Mouse (Mus musculus) spleen, postnatal 14 days (tissue): ENCODE results near the gene Itga7.

ENCODE experiments used
- DNase-seq, 2 experiments: peaks; one replicate each; pipeline ENCODE4 v3.0.0; 2021 to 2022; ENCODE audit warnings: low spot score in 2 of 2

Itga7 gene

DNA sequence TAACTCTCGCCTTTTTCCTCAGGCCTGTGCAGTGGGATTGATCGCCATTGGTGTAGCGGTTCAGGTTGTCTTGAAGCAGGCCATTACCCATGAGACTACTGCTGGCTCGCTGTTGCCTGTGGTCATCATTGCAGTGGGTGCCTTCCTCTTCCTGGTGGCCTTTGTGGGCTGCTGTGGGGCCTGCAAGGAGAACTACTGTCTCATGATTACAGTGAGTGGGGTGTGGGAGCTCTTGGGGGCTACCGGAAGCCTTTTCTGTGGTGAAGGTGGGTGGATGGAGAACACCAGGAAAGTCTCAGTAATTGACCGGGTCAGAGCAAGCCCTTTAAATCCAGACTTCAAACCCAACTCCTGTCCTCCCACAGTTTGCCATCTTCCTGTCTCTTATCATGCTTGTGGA lies 22.2 kb upstream of the Itga7 start:
- no peak for DNase-seq

GRCm38 (mm10) chr10:128912268-128912667 lies 21.4 kb upstream of the Itga7 start:
- no peak for DNase-seq

DNA sequence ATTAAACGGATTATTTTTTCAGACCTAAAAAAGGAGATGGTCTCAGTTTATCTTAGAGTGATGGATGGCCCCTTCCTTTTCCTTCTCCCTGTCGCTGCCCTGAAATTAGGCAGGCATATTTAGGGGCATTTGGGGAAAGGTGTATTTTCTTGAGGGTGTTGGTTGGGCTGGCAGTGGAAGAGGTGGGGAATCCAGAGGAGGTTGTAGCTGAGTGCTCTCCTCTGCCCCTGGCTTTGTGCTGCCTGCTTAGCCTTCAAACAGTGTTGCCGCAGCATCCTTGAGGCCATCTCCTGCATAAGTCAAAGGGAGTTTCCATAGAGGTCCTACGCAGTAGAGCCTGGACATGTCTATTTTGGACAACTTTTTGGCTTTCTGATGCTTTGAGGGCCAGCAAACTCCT lies 20.8 kb upstream of the Itga7 start:
- no peak for DNase-seq

DNA sequence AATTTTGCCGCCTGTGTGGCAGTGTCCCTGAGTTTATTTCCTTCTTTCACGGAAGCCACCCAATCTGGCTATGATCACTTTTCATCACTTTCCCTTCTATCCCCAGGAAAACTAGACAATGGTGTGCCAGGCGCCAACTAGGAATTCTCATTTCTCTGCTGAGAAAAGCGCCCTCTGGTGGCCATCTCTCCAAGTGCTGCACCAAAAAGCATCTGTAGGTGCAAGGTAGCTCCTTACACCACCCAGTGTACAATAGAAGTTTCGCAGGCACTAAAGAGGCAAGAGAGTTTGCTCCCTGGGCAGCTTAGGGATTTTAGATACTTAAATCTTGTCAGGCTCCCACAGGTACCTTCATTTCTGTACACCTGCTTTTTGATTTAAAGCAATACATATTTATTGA lies 20.4 kb upstream of the Itga7 start:
- peak; percentile 56 to 78 for DNase-seq

DNA sequence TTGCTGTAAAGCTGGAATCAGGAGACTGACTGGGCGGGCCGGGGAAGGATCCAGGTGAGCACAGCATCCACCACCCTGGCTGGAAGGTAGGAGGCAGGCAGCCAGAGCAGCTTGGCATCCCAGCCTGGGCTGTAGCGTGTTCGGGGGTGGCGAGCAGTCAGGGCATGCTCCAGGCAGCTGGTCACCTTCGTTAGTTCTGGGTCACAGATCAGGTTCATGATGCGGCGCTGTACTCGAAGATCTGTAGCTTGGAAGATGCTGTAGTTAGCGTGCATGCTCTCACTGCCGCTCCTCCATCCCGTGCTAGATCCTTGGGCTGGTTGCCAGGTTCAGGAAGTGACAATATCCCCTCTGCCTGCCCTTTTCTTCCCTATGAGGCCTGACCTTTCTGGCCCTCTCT lies 19.9 kb upstream of the Itga7 start:
- DNase-seq, result no peak

DNA sequence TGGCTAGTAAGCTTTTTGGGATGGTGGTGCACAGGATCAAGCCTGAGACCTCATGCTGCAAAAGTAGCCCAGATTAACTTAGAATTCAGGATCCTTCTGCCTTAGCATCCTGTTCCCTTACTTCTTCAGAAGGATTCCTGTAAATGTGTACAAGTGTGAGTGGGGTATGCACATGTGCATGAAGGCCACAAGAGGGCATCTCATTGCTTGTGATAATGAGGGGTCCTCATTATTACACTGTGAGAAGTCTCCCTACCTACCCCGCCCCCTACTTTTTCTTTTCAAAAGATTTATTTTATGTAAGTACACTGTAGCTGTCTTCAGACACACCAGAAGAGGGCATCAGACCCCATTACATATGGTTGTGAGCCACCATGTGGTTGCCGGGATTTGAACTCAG lies 18.1 kb upstream of the Itga7 start:
- DNase-seq, result no peak

DNA sequence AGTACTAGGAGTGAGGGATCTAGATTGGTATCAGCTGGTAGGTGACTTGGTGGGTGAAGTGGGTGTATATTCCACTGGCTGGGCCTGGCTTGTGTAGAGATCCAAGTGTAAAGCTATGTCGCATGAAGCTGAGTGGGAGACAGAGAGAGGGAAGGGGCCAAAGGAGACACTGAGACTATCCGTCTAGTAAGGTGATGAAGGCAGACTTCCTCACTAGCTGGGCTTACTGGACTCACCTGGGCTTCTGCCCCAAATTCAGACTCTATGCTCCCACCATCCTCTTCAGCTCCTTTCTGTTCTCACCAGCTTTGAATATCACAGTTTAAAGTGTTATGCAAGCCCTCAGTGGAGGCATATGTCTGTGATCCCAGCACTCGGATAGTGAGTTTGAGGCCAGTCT lies 17.0 kb upstream of the Itga7 start:
- DNase-seq, result no peak

DNA sequence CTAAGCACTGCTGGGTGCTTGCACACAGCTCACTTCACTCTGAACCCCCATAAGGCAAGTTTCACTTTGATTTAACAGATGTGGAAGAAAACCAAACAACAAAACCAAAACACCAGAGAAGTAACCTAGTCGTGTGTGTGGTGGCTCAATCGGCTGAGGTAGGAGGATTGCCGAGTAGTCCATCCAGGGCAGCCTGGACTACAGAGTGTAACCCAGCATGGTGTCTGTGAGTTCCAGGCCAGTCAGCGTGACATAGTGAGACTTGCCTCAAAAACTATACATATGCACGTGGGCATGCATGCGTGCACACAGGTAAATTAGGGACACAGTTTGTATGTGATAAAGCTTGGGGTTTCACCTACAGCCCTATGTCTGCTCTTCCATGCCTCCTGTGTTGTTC lies 16.2 kb upstream of the Itga7 start:
- no peak for DNase-seq

- no peak for DNase-seq
These were observed 15.4 kb upstream of the Itga7 start for GRCm38 (mm10) chr10:128918246-128918645.

- no peak for DNase-seq
These were observed 14.4 kb upstream of the Itga7 start for GRCm38 (mm10) chr10:128919203-128919631.

DNA sequence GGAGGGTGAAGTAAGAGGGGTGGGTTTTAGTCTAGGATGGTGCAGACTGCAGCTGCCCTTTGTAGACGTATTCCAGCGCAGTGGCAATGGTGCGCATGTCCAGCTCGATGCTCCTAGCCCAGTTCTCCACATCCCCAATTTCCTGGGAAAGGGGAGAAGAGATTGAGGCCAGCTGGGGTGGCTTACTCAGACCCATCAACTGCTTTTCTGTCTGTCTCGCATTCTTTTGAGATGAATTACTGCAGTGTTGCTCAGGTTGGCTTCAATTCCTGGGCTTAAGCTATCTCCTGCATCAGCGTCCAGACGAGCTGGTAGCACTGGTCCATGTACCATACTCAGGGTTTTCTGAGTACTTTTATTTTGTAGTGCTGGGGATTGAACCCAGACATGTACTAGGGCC lies 13.7 kb upstream of the Itga7 start:
- DNase-seq, result no peak

GRCm38 (mm10) chr10:128920736-128921161 lies 12.9 kb upstream of the Itga7 start:
- DNase-seq, result no peak

- DNase-seq, result no peak
These were observed 12.4 kb upstream of the Itga7 start for GRCm38 (mm10) chr10:128921251-128921650.

DNA sequence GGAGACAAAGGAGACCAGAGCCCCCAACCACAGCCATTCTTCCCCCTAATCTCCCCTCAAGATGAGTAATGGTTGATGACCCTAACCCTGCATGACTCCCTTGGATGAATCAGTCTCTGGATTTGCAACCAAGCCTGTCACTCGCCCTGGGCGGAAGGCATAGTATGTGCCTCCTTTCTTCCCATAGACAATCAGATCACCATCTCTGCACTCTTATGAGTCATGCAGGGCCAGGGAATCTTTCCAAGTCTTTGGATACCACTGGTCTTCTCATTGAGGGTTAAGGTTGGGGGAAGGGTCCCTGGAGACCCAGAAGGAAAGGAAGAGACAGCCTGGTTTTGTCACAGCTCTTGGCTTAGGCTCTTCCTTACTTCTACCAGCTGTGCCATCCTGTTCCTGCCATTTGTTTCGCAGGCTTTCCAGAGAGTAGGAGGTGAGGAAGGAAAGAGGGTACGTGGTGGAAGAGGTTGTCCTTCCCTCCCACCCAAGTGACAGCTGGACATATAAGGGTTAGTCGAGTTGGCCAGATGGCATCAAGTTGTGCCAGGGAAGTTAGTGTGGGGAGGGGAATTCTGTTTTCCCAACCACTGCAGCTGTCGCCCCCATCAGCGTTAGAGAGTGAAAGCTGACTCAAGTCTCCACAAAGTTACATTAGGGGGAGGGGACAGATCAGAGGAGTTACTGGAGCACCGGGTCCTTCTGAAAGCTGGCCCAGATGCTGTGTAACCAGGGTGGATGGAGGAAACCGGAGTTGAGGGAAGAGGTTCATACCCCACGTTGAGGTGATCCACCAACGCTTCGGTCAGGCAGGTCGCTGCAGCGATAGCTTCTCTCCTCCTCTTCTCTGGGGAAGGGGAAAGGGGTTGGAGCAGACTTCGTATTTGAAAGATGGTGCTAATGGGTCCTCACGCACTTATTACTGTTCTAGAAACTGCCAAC lies 11.5 kb upstream of the Itga7 start:
- DNase-seq, result no peak

- no peak for DNase-seq
These were observed 10.9 kb upstream of the Itga7 start, which contains the start of gene Rdh5 for GRCm38 (mm10) chr10:128922822-128923012. Rdh5 (minus strand) TSS chr10:128922888.

DNA sequence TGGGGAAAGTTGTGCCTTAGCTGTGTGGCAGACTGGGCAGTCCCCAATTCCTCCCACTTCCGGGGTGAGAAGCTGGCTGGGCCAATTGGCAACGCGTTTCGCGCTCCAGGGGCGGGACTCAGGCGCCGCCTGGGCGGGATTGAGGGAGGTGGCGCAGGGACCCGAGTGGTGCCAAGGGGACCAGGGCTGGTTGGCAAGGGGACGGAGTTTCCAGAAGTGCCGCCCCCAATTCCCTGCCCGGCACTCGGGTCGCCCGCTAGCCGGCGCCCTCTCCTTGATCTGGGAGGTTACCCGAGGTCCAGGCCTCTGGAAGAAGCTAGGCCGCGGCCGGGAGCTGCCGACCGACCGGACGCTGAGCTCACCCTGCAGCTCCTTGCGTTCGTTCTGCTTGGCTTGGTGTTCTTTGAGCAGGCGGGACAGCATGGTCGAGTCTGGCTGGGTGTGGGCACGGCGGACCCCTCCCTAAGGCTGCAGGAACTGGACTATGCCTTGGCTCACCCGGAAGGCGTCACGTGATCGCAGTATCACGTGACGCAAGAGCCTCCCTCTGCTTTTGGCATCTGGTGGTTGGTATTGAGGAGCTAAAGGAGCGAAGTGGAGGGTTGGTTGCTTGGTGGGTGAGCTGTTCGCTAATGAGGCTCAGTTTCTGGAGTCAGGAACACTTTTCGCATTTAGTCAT lies 10.5 kb upstream of the Itga7 start:
- DNase-seq, result peak; percentile 85 to 90

GRCm38 (mm10) chr10:128923935-128924334 lies 9.7 kb upstream of the Itga7 start, which contains the start of gene Bloc1s1:
Bloc1s1 (minus strand) TSS chr10:128924035.
- no peak for DNase-seq

- DNase-seq, result no peak
These were observed 5.3 kb upstream of the Itga7 start for GRCm38 (mm10) chr10:128928356-128928755.

GRCm38 (mm10) chr10:128929638-128930378 lies 3.8 kb upstream of the Itga7 start:
- DNase-seq, result no peak

DNA sequence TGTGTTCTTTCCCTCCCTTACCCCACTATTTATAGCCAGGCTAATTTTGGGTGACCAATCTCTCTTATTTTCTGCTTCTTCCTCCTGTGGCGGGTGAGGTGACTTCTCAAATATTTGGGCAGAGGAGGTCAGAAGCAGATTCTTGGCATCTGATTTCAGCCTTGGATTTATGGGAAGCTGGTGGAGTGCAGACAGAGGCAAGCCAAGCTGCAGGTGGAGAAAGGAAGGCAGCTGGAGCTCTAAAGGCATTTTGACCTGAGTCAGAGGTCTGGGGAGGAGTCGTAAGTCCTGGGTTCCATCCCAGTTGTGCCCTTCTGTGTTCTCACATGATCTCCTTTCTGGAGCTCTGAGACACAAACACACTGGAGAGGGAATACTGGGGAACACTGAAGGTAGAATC lies 2.2 kb upstream of the Itga7 start:
- DNase-seq, result no peak

GRCm38 (mm10) chr10:128933976-128934721 lies 531 bp downstream of the Itga7 start:
- DNase-seq, result no peak
